8 mouse cellular contexts compared by ENCODE assay signal in the genomic region with DNA sequence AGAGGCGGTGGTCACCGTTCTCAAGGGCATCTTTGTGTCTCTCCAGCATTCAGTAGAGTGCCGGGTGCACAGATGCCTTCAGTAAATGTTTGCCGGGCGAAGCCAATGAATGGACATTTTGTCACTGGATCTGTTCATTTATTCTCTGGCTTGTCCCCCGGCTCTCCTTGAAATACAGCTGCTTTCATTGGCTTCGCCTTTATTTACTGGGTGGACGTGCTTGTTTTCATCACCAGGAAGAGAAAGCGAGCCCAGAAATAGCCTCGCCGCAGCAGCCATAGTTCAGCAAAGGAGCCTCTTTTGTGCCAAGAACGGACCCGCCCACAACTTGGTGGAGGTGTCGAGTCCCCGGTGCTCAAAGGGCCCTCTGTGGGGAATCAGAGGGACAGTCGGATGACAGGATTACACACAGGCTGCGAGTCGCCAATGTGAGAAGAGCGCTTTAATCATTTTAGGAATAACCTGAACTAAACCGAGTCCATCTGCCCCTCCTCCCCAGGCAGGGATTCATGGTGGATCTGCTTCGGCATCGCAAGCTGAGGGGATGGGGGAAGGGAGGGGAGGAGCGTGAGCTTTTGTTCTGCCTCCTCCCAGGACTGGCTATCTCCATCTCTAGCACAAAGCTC. TPM values are rescaled to one million over a fixed set of nuclear protein-coding genes. Genes with fewer than 3 reads are reported as not detected.
A peak's percentile ranks its signal among the peaks of the same experiment; 100 is the strongest.
DNase-seq lines count a peak whose midpoint lies in the region; ATAC-seq and TF ChIP-seq lines count a peak whose summit lies in the region.

No protein-coding gene starts in this region.

- WGBS in forebrain, embryonic 10.5 days: 1% methylated on average over 23 of the region's 23 CpGs
- WGBS in heart, embryonic 14.5 days: 3% methylated on average over 23 of the region's 23 CpGs
- WGBS in kidney, embryonic 16.5 days: under 1% methylated on average over 23 of the region's 23 CpGs
- WGBS in midbrain, embryonic 14.5 days: under 1% methylated on average over 23 of the region's 23 CpGs

- no peak for TF ChIP-seq POLR2A in testis, adult 2 months (IDR thresholded peaks at IDR 0.05; ENCODE audit: control insufficient read depth, low read depth, low read length)

- H3K4me2 ChIP-seq in heart, embryonic 14.5 days (ENCODE audit: low read length): peak overlapping the region; percentile 76
- H3K4me2 ChIP-seq in kidney, embryonic 16.5 days (replicated peaks; ENCODE audit: low read depth, low read length): peak overlapping the region; percentile 72
- H3K4me2 ChIP-seq in midbrain, embryonic 14.5 days (ENCODE audit: low read length): peak overlapping the region; percentile 60

- H3K4me1 ChIP-seq in forebrain, embryonic 10.5 days: peaks cover 48% of the 10 kb centered on the region
- H3K4me1 ChIP-seq in heart, embryonic 14.5 days (ENCODE audit: control insufficient read depth in 2 of 2, insufficient read depth in 2 of 2, low read length in 2 of 2): peaks cover 21 to 34% of the 10 kb centered on the region in 2 experiments
- H3K4me1 ChIP-seq in kidney, embryonic 16.5 days (ENCODE audit: insufficient read depth, low read length): peaks cover 18% of the 10 kb centered on the region
- peaks cover 30% of the 10 kb centered on the region for H3K4me1 ChIP-seq in midbrain, embryonic 14.5 days (ENCODE audit: control insufficient read depth, insufficient read depth, low read length)
- peaks cover 12% of the 10 kb centered on the region for H3K4me1 ChIP-seq in testis, adult 2 months (ENCODE audit: control insufficient read depth, insufficient read depth, low read length)

- H3K36me3 ChIP-seq in forebrain, embryonic 10.5 days (replicated peaks): no peaks in the 10 kb centered on the region
- no peaks in the 10 kb centered on the region for H3K36me3 ChIP-seq in heart, embryonic 14.5 days (ENCODE audit: control insufficient read depth, insufficient read depth, low read length)
- H3K36me3 ChIP-seq in kidney, embryonic 16.5 days (ENCODE audit: insufficient read depth, low read length): no peaks in the 10 kb centered on the region
- no peaks in the 10 kb centered on the region for H3K36me3 ChIP-seq in midbrain, embryonic 14.5 days (ENCODE audit: control insufficient read depth, insufficient read depth, low read length)
- H3K36me3 ChIP-seq in testis, adult 2 months (ENCODE audit: control insufficient read depth, insufficient read depth, low read length): no peaks in the 10 kb centered on the region

- H3K9me3 ChIP-seq in forebrain, embryonic 10.5 days: no peaks in the 10 kb centered on the region
- H3K9me3 ChIP-seq in heart, embryonic 14.5 days (ENCODE audit: control insufficient read depth, low read length): no peaks in the 10 kb centered on the region
- no peaks in the 10 kb centered on the region for H3K9me3 ChIP-seq in kidney, embryonic 16.5 days (ENCODE audit: low read length)
- no peaks in the 10 kb centered on the region for H3K9me3 ChIP-seq in midbrain, embryonic 14.5 days (ENCODE audit: control insufficient read depth, low read length)

- no peak for TF ChIP-seq CTCF in testis, adult 2 months (IDR thresholded peaks at IDR 0.05; ENCODE audit: control insufficient read depth, insufficient read depth, insufficient replicate concordance, low read depth, low read length)

- ATAC-seq in heart, embryonic 14.5 days (ENCODE audit: insufficient number of reproducible peaks, insufficient read depth, low FRiP score, low read depth): peak; percentile 40; the same call in 1 of the 2 replicates
- ATAC-seq in kidney, embryonic 16.5 days (ENCODE audit: low FRiP score, low TSS enrichment): peak; percentile 70
- ATAC-seq in midbrain, embryonic 14.5 days (ENCODE audit: low FRiP score, low TSS enrichment): peak; percentile 91

- H3K9ac ChIP-seq in heart, embryonic 14.5 days (ENCODE audit: low read length): peak overlapping the region; percentile 71
- peak overlapping the region; percentile 75 for H3K9ac ChIP-seq in kidney, embryonic 16.5 days (replicated peaks; ENCODE audit: low read length)
- H3K9ac ChIP-seq in midbrain, embryonic 14.5 days (replicated peaks; ENCODE audit: low read length): peak overlapping the region; percentile 60

- peak overlapping the region; percentile 50 for H3K4me3 ChIP-seq in forebrain, embryonic 10.5 days
- peak overlapping the region; percentile 45 to 53 for H3K4me3 ChIP-seq in heart, embryonic 14.5 days (ENCODE audit: control insufficient read depth in 1 of 2, insufficient read depth in 1 of 2, low read depth in 1 of 2, low read length in 2 of 2)
- H3K4me3 ChIP-seq in kidney, embryonic 16.5 days (ENCODE audit: low read length): peak overlapping the region; percentile 54
- H3K4me3 ChIP-seq in midbrain, embryonic 14.5 days (replicated peaks; ENCODE audit: low read depth, low read length): peak overlapping the region; percentile 32
- H3K4me3 ChIP-seq in testis, adult 2 months (ENCODE audit: control insufficient read depth, low read depth, low read length): peak overlapping the region; percentile 54

- no peaks in the 10 kb centered on the region for H3K27me3 ChIP-seq in forebrain, embryonic 10.5 days (ENCODE audit: poor library complexity, severe bottlenecking)
- no peaks in the 10 kb centered on the region for H3K27me3 ChIP-seq in heart, embryonic 14.5 days (ENCODE audit: control insufficient read depth, insufficient read depth, low read length)
- no peaks in the 10 kb centered on the region for H3K27me3 ChIP-seq in kidney, embryonic 16.5 days (ENCODE audit: insufficient read depth, low read length)
- no peaks in the 10 kb centered on the region for H3K27me3 ChIP-seq in midbrain, embryonic 14.5 days (ENCODE audit: control insufficient read depth, insufficient read depth, low read length)
- H3K27me3 ChIP-seq in testis, adult 2 months (ENCODE audit: control insufficient read depth, insufficient read depth, low read length): no peaks in the 10 kb centered on the region; the same call in 1 of the 2 replicates

- DNase-seq in urinary bladder, adult 18-20 months (ENCODE audit: low spot score in 2 of 2): peak; percentile 46 to 47
- DNase-seq in urinary bladder, postnatal 10 days (ENCODE audit: low spot score): no peak
- DNase-seq in forebrain, embryonic 10.5 days (ENCODE audit: extremely low spot score, low spot score): peak; percentile 89
- peak; percentile 32 for DNase-seq in liver
- peak; percentile 94 for DNase-seq in midbrain, embryonic 14.5 days

- peak overlapping the region; percentile 95 for H3K27ac ChIP-seq in forebrain, embryonic 10.5 days
- H3K27ac ChIP-seq in heart, embryonic 14.5 days (replicated peaks in 1 of 2; ENCODE audit: control insufficient read depth in 1 of 2, insufficient read depth in 1 of 2, low read depth in 2 of 2, low read length in 2 of 2): peak overlapping the region; percentile 89 to 90
- H3K27ac ChIP-seq in kidney, embryonic 16.5 days (ENCODE audit: low read length): peak overlapping the region; percentile 66; the same call in 1 of the 2 replicates
- H3K27ac ChIP-seq in midbrain, embryonic 14.5 days (replicated peaks; ENCODE audit: low read depth, low read length): peak overlapping the region; percentile 97
- no peak overlapping the region for H3K27ac ChIP-seq in testis, adult 2 months (ENCODE audit: control insufficient read depth, insufficient read depth, low read depth, low read length)

RNA-seq across cellular contexts. Expression of a gene that starts 13.9 kb away (rescaled TPM):
- 129 and 133 TPM in 2 replicates for polyA plus RNA-seq in forebrain, embryonic 10.5 days (2016; fragmentation: Nextera tagmentation; extraction: Ambion mirVana)
- 81.2 and 81.7 TPM in 2 replicates for polyA plus RNA-seq in heart, embryonic 14.5 days (2014; fragmentation: Nextera tagmentation; extraction: Ambion mirVana)
- polyA plus RNA-seq in kidney, embryonic 16.5 days (2015; fragmentation: Nextera tagmentation; extraction: Ambion mirVana): 67.4 and 74.9 TPM in 2 replicates
- 79.2 and 96.7 TPM in 2 replicates for polyA plus RNA-seq in midbrain, embryonic 14.5 days (2014; fragmentation: Nextera tagmentation; extraction: Ambion mirVana)
- polyA plus RNA-seq in testis, adult 2 months (2012; rRNA removed): 39.7 and 49.8 TPM in 2 replicates

RNA-seq across cellular contexts. Expression of a gene that starts 18.6 kb away (rescaled TPM):
- 137 and 151 TPM in 2 replicates for polyA plus RNA-seq in forebrain, embryonic 10.5 days (2016; fragmentation: Nextera tagmentation; extraction: Ambion mirVana)
- polyA plus RNA-seq in heart, embryonic 14.5 days (2014; fragmentation: Nextera tagmentation; extraction: Ambion mirVana): 26.7 and 35.0 TPM in 2 replicates
- 39.7 and 40.4 TPM in 2 replicates for polyA plus RNA-seq in kidney, embryonic 16.5 days (2015; fragmentation: Nextera tagmentation; extraction: Ambion mirVana)
- polyA plus RNA-seq in midbrain, embryonic 14.5 days (2014; fragmentation: Nextera tagmentation; extraction: Ambion mirVana): 758 and 1,005 TPM in 2 replicates
- polyA plus RNA-seq in testis, adult 2 months (2012; rRNA removed): 0.46 and 2.1 TPM in 2 replicates

Comparison
In these comparisons a context has a peak if more than half of its experiments do, and no peak if none do; other contexts are left out.
1. ATAC-seq: peak in every context shown above with its lines; median percentile 91 in midbrain, embryonic 14.5 days; 70 in kidney, embryonic 16.5 days; 40 in heart, embryonic 14.5 days.